Mouse (Mus musculus) frontal cortex, postnatal 36 days (tissue): ENCODE results near the gene Rpl27a.

Experiments used
- DNase-seq, 2 experiments: peaks; one replicate each; pipeline ENCODE4 v3.0.0; 2022; ENCODE audit warnings: low spot score in 2 of 2

Rpl27a gene

GRCm38 (mm10) chr7:109525740-109526663, 7.1 kb downstream of the Rpl27a start:
- DNase-seq: no peak

- no peak for DNase-seq
Measured at GRCm38 (mm10) chr7:109527536-109527935, 8.6 kb downstream of the Rpl27a start.

GRCm38 (mm10) chr7:109528356-109528755, 9.4 kb downstream of the Rpl27a start:
- DNase-seq: peak in 1 of 2 experiments; percentile 35

- no peak for DNase-seq
Measured at GRCm38 (mm10) chr7:109529741-109530140, 10.8 kb downstream of the Rpl27a start.

DNA sequence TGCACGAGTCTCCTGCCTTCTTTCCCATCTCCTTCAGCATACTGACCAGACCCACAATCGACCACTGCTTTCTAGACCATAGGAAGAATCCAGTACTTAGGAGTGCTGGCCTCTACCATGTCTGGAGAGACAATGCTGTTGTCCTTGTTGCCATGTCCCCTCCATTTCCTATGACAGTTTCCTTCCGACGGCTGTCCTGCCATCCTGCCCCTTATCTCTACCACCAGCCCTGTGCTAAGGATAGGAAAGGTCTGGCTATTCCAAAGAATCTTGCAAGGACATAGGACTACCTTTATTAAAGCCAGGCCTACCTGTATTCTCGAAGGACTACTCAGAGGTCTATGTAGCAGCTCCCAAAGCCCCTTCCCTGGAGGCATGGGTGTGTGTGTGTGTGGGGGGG, 12.6 kb downstream of the Rpl27a start:
- DNase-seq: no peak

DNA sequence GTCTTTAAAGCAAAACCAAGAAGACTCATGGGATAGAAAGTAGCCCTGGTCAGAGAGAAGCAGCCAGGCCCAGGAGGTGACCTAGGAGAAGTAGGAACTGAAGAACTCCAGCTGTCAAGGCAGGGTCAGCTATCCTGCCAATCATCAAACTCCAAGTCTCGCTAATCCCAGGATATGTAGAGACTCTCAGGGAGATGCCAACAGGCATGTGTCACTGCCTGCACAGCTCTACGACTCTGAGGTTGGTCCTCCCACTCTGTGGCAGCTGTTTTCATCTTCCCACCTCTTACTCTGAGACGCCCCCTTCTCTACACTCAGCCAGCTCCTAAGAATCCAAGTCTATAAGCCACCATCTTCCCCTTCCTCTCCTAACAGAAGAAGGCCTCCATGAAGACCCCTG, 13.7 kb downstream of the Rpl27a start:
- DNase-seq: peak; percentile 36 to 45

DNA sequence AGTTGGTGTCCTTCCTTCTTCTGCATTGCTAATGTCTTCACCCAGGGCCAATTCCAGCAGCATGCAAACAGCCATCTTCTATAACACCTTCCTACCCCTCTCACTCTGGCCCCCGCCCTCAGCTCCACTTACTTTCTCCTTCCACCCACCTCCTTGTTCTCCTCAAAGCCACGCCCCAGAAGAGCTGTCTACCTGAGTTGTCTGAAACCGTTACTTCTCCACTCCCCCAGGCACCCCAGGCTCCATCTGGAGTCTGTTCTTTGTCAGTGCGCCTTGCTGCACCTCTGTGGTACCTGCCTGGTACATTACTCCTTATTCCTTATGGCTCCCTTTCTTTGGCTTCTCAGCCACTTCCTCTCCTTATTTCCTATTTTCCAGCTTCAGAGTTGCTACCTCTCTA, 14.2 kb downstream of the Rpl27a start:
- no peak for DNase-seq

GRCm38 (mm10) chr7:109533888-109534287, 14.9 kb downstream of the Rpl27a start:
- DNase-seq: no peak

DNA sequence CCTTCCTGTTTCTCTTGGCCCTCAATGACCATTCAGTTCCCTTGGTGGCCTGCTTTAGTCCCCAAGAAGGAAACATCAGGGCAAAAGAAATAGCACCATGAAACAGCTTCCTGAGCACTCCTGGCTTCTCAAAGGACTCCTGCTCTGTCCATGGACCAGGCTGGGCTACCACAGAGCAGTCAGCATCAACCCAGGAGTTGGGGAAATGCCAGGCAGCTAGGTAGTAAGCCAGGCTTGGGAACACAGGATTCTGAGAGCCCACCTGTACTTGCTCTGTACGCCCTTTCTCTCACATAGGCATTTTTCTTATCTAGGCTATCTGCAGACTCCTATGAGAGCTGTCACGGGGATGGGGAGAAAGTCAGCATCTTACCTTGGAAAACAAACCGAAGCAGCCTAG, 16.0 kb downstream of the Rpl27a start:
- no peak for DNase-seq

DNA sequence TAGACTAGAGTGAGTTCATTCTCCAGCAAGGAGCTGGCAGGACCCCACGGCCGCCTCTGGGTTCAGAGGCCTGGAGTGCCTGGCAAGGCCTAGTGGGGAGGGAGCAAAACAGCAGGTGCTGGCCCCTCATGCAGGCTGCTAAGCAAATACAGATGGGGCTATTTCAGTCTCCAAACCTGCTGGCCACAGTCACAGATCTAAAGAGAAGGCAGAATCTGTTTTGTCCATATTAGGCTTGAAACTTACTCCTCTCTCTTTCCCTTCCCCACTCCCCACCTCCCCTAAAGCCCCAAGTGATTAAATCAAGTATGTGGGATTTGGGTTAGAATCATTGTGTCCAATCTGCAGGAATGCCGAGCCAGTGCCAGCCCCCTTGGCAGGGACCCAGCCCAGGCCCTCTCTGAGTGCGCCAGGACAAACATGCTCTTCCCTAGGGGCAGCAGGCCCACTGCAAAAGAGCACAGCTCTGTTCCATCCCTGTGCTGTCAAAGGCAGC, 17.6 kb downstream of the Rpl27a start:
- DNase-seq: no peak

DNA sequence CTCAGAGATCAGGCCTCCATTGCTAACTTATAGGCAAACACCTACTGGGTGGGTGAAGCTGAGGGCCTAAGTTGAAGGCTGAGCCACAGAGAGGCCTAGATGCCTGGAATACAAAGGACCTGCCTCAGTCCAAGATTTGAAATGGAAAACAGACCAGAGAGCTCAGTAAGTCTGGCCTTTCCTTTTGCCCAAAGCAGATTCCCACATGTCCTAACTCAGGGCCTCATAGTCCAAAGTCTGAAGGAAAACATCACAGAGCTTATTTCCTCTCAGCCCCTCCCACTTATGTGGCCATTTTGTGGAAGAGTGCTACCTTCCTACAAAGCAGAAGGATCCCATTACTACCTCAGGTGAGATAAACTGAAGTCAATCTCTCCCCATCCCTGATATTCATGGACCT, 22.0 kb downstream of the Rpl27a start:
- no peak for DNase-seq

DNA sequence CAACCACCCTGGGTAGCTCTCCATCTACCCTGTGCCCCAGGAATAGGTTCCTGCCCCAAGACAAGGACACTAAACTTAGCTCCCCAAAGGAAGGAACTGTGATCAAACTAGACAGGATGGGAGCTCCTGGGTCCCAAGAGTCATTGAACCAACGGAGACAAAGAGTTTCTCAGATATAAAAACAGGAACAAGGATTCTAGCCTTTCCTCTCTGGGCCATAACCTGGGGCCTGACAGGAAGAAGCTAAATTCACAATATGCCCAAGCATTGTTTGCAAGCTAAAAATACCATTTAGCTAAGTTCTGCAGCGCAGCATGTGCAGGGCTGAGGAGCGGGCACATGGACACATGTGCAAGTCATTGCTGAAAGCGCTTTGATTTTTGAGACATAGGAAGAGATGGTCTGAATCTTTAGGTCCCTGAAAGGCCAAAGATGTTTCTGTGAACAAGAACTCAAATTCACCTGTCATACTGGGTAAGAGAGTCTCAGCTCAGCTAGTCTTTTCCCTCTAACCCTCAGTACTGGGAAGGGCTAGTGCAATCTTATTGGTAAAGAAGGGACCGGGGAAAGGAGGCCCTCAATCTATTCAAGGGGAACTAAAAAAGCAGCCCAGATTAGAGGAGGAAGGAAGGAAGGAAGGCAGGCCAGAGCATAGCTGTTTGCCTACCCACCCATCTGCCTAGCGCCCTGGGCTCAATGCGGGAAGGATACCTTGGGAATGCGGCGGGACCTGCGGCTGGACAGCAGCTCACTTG, 22.8 kb downstream of the Rpl27a start:
- no peak for DNase-seq

DNA sequence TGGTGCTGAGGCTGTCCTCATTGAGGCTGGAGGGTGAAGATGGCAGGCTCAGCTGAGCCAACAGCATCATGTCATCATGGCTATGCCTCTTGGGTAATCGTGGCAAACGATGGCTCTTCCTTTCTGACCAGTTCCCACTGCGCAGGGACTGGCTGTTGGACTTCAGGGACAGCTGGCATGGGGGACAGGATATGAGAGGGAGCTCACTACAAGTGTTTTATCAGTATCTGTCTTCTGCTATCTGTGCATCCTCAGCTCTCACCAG, 23.3 kb downstream of the Rpl27a start:
- DNase-seq: no peak

GRCm38 (mm10) chr7:109544792-109545191, 25.8 kb downstream of the Rpl27a start:
- DNase-seq: no peak

GRCm38 (mm10) chr7:109545255-109545993, 26.5 kb downstream of the Rpl27a start:
- peak in 1 of 2 experiments; percentile 38 for DNase-seq

DNA sequence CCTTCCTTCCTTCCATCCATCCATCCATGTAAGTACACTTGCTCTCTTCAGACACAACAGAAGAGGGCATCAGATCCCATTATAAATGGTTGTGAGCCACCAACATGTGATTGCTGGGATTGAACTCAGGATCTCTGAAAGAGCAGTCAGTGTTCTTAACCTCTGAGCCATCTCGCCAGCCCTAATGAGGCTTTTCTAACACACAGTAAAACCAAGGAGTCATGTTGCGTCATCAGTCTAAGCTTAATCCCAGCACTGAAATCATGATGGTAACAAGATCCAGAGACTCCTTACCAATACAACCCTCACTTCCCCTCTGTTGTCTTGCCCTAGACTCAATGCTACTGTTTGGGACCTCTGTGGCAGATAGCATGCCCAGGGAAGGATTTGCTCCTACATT, 27.2 kb downstream of the Rpl27a start:
- no peak for DNase-seq

GRCm38 (mm10) chr7:109546726-109547125, 27.8 kb downstream of the Rpl27a start:
- no peak for DNase-seq

DNA sequence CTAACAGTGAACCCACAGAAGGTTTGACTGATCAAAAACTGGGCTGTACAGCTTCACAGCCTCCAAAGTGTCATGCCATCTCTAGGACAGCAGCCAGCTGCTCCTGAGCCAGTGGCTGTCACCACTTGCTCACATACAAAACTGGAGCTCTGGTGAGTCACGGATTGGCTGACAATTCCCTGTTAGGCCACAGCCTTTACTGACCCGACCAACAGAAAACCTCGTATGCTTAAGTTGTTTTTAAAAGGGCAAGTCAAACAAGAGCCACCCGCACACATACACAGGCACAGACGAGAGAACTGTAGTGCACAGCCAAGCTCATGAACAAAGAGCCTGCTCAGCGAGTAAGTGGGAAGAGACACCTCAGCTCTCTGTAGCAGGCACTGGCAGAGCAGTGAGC, 40.6 kb downstream of the Rpl27a start:
- no peak for DNase-seq

DNA sequence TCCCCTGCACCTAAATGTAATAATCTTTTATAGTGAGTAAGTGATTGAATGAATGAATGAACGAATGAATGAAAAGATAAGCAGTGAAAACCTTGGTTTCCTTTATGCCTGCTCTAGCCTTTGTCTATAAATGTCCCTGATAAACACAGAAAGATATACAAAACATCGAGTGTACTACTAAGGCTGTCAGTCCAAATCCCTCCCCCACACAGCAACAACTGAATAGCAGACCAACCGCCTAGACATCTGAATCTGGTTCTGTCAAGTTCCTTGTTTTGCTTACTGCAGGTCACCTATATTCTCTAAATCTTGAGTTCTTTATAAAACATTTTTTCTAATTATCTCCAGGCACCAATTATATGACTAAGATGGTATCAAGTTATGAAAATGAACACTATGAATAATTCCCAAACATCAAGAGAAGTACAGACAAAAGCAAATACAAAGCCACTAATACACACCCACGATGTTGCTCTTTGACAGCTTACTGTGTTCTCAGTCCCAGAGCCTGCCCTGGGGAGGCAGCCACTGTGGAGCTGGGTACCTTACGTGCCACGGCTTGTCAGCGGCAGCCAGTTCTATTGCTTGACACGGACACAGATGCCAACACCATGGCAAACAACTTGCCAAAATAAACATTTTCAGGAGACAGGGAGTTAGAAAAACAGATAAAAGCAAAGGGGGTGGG, 42.7 kb downstream of the Rpl27a start:
- DNase-seq: no peak

- no peak for DNase-seq
Measured at GRCm38 (mm10) chr7:109562154-109562599, 43.2 kb downstream of the Rpl27a start.

GRCm38 (mm10) chr7:109562676-109563075, 43.7 kb downstream of the Rpl27a start:
- no peak for DNase-seq
